Mouse (Mus musculus) urinary bladder, adult 18-20 months (tissue): ENCODE results near the gene Rab1b.
"Not testable (repeated sequence)": the region's sequence is repeated elsewhere in the genome, so short reads cannot be mapped to it uniquely, and the experiment has no call there.

Experiments used
- DNase-seq, 2 experiments: peaks; one replicate each; pipeline ENCODE4 v3.0.0; 2022; ENCODE audit warnings: low spot score in 2 of 2, mixed read lengths in 2 of 2

Gene Rab1b

GRCm38 (mm10) chr19:5106731-5107191, at the start of gene Rab1b:
TSS of gene Rab1b (minus strand) at chr19:5107072.
- peak; percentile 93 to 97 for DNase-seq

- DNase-seq: no peak
These were observed 45.4 kb upstream of the Rab1b start for GRCm38 (mm10) chr19:5152261-5152660.

- DNase-seq: no peak
These were observed 44.9 kb upstream of the Rab1b start for GRCm38 (mm10) chr19:5151741-5152140.

- peak in 1 of 2 experiments; percentile 12 for DNase-seq
These were observed 44.5 kb upstream of the Rab1b start for GRCm38 (mm10) chr19:5151331-5151730.

GRCm38 (mm10) chr19:5150358-5150757, 43.5 kb upstream of the Rab1b start:
- DNase-seq: no peak

GRCm38 (mm10) chr19:5149041-5149440, 42.2 kb upstream of the Rab1b start:
- DNase-seq: not testable (repeated sequence)

- peak; percentile 14 to 53 for DNase-seq
These were observed 32.8 kb upstream of the Rab1b start for GRCm38 (mm10) chr19:5139640-5140039.

GRCm38 (mm10) chr19:5131237-5131636, 24.4 kb upstream of the Rab1b start:
- no peak for DNase-seq

GRCm38 (mm10) chr19:5129770-5130169, 22.9 kb upstream of the Rab1b start:
- no peak for DNase-seq

GRCm38 (mm10) chr19:5124055-5124614, 17.3 kb upstream of the Rab1b start:
- no peak for DNase-seq

- no peak for DNase-seq
These were observed 16.4 kb upstream of the Rab1b start for GRCm38 (mm10) chr19:5123241-5123640.

- no peak for DNase-seq
These were observed 15.6 kb upstream of the Rab1b start for GRCm38 (mm10) chr19:5122492-5122891.

GRCm38 (mm10) chr19:5118384-5118698, 11.5 kb upstream of the Rab1b start, which contains the start of gene Klc2:
TSS of gene Klc2 (minus strand) at chr19:5118560.
- DNase-seq: no peak

- DNase-seq: peak; percentile 81 to 85
These were observed 10.9 kb upstream of the Rab1b start for GRCm38 (mm10) chr19:5117494-5118383.

GRCm38 (mm10) chr19:5113783-5114182, 6.9 kb upstream of the Rab1b start:
- no peak for DNase-seq

GRCm38 (mm10) chr19:5109659-5110453, 3.0 kb upstream of the Rab1b start:
- DNase-seq: no peak

- DNase-seq: no peak
These were observed 1.8 kb upstream of the Rab1b start for GRCm38 (mm10) chr19:5108702-5109101.

GRCm38 (mm10) chr19:5108271-5108575, 1.4 kb upstream of the Rab1b start:
- no peak for DNase-seq

- DNase-seq: no peak
These were observed 841 bp upstream of the Rab1b start for GRCm38 (mm10) chr19:5107556-5108270.

GRCm38 (mm10) chr19:5106074-5106473, 798 bp downstream of the Rab1b start:
- DNase-seq: no peak

- peak; percentile 32 to 44 for DNase-seq
These were observed 8.3 kb downstream of the Rab1b start, which contains the start of gene Cnih2 for GRCm38 (mm10) chr19:5098363-5099143. TSS of gene Cnih2 (minus strand) at chr19:5098521.
